Mouse (Mus musculus): ENCODE data around the gene Hoxa2.

The Hoxa2 gene

DNA sequence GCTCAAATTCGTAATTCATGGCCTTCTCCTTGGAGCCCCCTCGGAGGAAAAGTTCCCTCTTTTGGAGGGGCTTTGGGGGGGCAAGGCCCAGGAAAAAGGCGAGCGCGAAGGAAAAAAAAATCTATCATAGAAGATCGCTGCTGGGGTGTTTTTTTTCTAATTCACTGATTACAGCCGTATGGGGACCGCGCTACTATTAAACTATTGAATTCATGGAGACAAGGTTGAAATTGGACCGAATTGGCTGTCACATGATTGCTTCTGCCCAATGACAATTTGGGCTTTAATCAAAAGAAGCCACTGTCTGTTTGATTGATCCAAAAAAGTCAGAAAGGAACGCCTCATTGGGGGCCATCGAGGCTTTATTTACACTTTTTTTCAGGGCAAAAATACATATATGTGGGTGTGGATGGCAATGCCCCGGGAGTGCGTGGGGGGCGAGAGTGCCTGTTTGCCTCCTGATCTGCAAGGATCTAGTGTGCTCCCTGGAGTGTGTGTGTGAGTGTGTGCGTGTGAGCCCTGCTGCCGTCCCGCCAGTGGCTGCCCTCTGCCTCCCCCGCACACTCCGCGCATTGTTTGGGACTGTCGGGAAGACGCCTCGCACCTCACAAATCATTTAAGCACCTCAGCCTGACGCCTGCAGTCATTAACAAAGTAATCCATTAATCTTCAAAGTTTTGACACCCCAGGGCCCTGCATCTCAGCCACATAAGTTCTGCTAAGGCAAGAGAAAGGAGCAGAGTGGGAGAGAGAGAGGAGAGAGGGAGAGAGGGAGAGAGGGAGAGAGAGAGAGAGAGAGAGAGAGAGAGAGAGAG lies at the start of gene Hoxa2:
Gene Hoxa2 (minus strand): TSS at position 206 of the 815 bp plus-strand sequence.
- CTCF ChIA-PET: no interaction called here

DNA sequence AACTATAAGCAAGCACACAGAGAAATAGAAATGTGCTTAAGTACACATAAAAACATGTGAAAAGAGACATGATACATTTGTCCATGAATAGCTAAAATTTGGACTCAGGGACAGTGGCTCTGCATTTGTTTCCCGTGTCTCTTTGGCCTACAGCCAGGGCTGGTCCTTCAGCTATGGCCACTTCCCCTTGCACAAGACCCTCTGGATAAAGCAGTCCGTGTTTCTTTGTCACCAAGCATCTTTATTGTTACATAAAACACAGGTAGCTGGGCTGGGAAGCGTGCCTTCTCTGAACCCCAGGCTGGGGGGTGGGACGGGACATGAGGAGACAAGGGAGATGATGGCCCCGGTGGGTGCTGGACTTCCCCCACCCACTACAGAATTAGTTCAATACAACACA lies 49.6 kb upstream of the Hoxa2 start:
- CTCF ChIA-PET: interaction anchor here (0.6 to 0.7 kb wide), 2 partner anchors 386 to 1041 kb away, joined by 4 read pairs; no protein-coding TSS in a partner anchor

DNA sequence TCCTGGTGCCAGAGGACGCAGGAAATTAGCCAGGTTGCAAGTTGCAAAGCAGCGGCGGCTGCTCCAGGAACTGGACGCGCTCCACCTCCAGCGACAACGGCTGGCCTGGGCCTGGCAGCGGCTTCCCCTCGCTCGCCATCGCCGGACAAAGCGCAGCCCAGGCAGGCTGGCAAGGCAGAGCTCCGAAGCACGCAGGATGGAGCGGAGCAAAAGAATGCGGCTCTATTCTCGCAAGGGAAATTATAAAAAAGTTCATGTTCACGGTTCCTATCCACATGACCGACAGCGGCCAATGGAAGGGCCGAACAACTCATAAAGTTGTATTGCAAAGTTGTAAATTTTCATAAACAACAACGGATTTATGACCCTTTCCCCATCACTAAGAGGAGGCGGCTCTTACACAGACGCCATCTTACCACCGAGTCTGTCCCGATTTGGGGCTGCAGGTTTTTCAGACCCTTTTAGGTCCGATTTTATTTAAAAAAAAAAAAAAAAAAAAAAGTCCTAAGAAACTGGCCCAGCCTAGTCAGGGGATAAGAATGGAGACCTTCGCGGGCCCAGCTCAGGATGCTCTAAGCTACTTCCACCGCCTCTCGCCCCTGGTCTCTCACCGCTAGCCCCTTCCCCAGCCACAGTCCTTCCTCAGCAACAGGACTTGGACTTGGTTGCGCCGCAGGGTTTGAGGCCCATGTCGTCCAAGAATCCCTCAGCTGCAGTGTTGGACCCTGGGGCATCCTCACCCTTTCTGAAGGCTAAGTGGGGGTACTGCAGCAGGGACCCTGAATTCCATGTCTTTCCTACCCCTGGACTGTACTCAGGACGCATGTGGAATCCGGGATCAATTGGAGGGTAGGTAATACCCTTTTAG lies 48.7 kb upstream of the Hoxa2 start, which contains the start of the genes Hoxa3 and Gm28308:
Gene Hoxa3 (minus strand): TSS at position 218 of the 868 bp plus-strand sequence.
Gene Gm28308 (minus strand): TSS at position 221 of the 868 bp plus-strand sequence.
- CTCF ChIA-PET: interaction anchor here (0.6 to 0.7 kb wide), 2 partner anchors 499 to 1040 kb away, joined by 4 to 14 read pairs; no protein-coding TSS in a partner anchor

DNA sequence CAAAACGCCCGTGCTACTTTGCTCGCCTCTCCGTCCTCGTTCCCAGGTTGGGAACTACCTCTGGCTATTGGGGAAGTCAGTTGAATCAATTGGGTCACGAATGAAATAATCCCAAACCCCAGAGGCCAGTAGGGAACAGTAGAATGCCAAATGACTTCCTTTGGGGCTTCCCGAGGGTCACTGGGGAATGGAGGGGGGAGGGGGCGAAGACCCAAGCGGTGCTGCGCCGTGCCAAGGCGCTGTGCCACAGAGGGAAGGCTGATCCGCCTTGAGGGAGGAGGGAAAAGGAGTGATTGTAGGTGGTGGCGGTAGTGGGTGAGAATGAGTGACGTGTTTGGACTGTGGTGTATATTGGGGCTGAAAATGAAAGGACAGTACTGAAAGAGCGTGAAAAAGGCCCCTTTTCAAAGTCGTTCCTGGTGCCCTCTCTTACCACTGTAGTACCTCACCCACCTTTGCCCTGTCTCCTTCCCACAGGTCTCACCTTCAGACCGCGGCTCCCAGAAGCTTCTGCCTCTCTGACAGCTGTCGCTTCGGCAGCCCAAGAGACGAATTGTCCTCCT lies 48.0 kb upstream of the Hoxa2 start:
- CTCF ChIA-PET: interaction anchor here (1.5 kb wide), 1 partner anchor 28 kb away, joined by 4 read pairs; the partner anchor contains the start of gene Hoxa10

DNA sequence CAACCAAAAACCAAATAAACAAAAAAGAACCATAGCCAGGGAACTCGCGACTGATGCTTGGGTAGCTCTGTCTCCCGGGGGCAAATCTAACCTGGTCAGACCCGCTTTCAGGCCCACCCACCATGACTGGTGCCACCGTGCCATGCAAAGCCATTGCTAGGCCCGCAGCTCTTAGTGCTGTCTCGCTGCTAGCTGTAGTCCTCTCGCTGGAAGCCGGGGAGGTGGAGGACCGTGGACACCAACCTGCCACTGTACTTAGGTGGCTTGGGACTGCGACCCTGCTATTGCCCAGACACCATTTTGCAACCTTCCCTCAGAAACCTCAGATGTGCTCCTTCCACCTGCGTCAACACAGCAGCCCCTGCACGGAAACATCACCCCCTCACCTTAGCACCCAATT lies 47.3 kb upstream of the Hoxa2 start:
- CTCF ChIA-PET: interaction anchor here (0.8 to 1.5 kb wide), 2 partner anchors 9 to 29 kb away, joined by 3 to 4 read pairs; partner anchors contain the start of gene Hoxa10

DNA sequence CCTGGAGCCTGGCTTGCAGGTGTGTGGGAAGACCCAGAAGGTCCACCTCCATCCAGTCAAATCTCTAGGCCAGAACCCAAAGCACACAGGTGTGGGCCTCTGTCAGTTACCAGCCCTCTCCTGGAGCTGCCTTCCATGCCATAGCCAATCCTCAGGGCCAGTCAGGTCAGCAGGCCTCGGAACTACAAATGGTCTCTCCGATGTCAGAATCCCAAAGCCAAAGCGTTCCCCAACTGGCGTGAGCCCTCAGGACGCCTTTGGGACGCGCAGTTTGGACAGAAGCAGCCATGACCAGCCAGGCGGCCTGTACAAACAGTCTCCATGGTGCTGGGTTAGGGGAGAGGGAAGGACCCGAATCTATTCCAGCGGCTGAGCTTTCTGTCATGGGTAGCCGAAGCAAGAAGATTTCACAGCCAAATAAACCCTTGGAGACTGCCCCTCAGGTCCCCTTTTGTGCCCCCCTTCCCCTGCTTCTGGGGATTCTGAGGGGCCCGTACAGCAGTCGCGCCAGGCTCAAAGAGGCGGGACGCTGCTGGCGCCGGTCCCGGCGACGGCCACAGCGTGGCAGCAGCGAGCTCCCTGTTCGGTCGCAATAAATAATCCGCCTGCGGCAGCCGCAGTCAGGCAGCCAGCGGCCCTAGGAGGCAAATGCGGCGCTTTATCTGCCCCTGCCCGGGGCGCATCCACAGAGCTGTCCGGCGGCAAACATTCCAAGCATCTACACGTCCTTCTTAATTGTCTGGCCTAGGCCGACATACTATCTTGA lies 46.7 kb upstream of the Hoxa2 start:
- CTCF ChIA-PET: interaction anchor here (0.8 to 1.5 kb wide), 2 partner anchors 10 to 29 kb away, joined by 3 to 4 read pairs; partner anchors contain the start of gene Hoxa10

DNA sequence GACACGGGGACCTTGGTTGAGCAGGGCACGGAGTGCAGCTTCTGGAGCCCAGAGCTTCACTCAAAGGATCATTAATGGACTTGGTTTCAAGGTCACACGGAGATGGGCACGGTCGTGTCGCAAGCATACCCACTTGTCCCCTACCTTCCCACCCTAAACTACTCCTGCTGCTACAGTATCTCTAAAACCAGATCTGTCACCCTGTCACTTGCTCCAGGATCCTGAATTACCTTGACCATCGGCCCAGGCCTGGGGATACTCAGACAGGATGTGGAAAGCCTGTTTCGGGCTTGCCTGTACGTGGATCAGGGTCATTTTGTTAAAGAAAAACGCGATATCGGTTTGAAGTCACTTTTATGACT lies 45.0 kb upstream of the Hoxa2 start:
- CTCF ChIA-PET: interaction anchor here (1.0 kb wide), 1 partner anchor 12 kb away, joined by 4 read pairs; the partner anchor contains the start of gene Hoxa7

DNA sequence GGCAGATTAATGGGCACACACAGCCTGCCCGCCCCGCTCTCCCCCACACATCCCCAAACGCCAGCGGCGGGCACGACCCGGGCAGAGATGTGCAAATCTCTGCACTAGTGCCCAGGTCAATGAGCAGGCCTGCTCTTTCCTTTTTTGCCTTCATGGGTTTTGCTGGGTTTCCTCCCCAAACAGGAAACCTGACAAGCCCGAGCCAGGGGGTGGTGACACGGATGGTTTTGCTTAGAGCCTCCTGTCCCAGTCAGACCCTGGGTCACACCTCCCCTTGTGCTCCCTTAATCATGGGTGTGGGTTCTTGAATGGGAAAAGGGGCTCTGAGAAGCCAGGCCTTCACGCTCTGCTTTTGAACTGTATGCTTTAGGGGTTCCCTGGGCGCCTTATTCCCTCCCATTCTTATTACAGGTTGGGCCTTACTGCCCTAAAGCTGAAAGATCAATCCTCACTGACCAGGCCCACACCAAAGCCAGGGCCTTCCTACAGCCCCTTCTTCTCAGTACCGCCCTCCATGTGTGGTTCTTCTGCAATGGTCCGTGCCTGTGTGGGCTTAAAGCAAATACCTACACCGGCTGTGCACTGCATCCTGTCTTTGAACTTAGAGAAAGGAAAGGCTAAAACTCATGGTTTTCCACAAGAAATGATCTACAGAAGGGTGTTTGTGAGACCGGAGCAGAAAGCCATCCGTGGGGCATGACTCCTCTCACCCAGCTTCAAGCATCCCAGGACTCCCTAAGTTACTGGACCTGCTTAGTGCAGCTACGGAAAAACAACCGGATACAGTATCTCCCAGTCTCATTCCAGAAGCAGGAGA lies 44.4 kb upstream of the Hoxa2 start:
- CTCF ChIA-PET: no interaction called here

DNA sequence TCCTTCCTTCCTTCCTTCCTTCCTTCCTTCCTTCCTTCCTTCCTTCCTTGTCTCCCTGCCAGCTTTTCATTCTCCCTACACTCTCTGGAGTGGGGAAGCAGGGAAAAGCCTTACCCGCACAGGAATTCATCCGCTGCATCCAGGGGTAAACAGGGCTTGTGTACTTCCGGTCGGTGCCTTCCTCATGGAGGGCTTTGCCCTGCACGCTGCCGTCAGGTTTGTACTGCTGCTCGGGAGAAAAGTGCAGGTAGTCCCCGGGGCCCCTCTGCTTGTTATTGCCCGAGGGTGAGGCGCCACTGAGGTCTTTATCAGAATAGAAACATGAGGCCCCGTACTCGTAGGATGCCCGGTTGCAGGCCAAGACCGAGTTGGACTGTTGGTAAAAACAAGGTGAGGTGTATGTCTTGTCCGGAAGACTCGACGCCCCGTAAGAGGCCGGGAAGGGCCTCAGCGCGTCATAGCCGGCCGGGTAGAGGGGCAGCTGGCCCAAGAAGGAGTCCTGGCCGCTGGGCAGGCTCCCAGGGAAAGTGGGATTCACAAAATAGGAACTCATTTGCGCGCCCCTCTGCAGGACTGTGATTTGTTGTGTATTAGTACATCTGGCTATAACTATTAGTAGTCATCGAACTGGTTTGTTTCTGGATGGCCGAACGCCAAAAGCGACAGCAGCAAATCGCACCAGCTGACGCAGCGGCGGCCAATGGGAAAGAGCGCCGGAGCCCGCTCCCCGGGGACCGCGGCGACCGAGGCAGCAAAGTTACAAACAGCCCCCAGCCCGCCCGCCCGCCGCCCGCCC lies 43.6 kb upstream of the Hoxa2 start, which contains the start of gene Hoxa6:
Gene Hoxa6 (minus strand): TSS at position 651 of the 796 bp plus-strand sequence.
- CTCF ChIA-PET: no interaction called here

DNA sequence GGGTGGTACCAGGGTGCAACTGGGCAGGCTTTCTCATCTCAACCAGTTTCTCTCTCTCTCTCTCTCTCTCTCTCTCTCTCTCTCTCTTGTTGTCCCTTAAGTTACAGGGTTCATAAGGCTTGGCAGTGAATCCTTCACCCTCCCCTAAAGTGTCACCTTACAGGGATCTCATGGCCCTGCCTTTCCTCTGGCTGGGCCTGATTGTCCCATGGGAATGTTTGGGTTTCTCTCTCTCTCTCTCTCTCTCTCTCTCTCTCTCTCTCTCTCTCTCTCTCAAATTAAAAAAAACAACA lies 43.0 kb upstream of the Hoxa2 start:
- CTCF ChIA-PET: no interaction called here

DNA sequence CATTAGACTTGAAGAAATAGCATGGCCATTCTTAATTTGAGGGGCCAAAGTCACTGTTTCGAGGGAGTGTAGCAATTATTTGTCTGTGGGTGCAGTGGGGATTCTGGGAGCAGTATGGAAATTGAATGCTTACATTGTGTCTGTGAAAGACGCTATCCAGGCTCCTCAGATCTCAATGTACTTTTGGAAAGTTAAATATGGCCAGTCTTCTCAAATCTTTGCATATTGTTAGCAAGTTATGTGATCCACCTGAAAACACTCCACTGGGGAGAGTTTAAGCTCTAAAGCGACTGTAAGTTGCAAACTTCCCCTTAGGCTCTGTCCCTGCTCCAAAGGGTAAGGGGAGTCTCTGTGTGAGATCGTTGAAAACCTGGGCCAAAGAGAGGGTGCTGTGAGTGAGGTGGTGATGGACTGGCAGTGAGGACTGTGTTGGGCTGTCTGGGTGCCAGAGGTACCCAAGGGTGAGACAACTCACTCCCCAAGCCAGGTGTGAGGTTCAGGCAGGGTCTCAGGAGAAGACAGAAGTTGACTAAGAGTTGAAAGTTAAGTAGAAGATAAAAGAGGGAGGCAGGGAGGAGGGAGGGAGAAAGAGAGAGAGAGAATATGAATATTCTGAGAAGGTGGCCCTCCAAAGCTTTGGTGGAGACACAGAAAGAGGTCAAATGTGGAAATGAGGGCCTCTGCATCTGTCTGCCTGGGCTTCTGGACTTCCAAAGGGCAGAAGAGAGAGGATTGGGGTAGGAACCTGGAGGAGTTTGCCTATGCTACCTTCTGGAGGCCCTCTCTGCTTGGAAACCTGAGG lies 42.5 kb upstream of the Hoxa2 start:
- CTCF ChIA-PET: no interaction called here

DNA sequence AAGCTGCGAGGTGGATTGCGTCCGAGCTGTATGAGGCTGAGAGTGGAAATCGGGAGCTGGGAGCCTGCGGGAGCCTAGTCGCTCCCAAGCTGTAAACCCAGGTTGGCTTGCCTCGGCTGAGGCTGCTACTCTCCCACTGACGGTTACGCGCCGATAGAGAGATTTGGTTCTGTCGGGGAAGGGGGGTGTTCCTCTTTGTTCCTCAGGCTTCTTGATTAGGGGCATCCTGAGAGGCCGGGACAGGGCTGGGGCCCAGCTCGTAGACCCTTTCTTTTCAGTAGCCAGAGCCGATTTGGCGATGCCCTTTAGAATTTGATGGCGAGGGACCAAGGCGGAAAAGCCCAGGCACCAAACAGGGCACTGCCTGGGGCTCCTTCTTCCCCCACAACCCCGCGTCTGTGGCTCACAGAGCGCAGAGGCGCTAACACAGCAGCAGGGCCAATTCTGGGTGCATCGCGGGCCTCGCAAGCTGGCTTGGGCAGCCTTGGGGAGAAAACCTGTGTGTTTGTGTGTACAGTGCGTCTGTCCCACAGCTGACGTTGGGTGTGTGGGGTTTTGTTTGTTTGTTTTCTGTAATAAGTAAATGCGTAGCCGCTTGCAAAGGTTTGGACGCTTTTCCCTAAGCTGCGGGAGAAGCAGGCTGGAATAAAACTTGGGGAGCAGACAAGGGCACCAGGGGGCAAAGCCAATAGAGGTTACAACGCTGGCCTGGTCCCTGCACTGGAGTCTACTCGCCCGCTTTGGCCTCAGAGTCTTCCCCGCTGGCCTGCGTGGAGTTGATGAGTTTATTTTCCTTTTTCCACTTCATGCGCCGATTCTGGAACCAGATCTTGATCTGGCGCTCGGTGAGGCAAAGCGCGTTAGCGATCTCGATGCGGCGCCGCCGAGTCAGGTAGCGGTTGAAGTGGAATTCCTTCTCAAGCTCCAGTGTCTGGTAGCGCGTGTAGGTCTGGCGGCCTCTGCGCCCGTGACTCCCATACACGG lies 41.3 kb upstream of the Hoxa2 start:
- CTCF ChIA-PET: no interaction called here

DNA sequence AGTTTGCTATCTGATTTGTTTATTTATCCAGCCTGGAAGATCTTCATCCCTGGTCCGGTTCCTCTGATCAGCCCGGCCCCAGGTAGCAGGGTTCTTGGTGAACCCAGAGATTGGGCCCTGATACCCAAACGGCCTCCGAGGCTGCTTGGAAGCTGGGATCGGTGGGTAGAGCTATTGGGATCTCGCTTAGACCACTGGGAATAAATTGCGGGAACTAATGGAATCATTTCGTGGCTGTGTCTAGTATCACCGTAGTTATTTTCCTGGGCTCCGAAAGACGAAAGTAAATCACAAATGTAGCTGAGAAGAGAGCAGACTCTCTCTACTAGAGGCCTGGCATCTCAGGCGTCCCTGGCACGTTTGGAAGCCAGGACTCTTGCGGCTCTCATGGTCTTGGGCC lies 40.6 kb upstream of the Hoxa2 start:
- CTCF ChIA-PET: no interaction called here

DNA sequence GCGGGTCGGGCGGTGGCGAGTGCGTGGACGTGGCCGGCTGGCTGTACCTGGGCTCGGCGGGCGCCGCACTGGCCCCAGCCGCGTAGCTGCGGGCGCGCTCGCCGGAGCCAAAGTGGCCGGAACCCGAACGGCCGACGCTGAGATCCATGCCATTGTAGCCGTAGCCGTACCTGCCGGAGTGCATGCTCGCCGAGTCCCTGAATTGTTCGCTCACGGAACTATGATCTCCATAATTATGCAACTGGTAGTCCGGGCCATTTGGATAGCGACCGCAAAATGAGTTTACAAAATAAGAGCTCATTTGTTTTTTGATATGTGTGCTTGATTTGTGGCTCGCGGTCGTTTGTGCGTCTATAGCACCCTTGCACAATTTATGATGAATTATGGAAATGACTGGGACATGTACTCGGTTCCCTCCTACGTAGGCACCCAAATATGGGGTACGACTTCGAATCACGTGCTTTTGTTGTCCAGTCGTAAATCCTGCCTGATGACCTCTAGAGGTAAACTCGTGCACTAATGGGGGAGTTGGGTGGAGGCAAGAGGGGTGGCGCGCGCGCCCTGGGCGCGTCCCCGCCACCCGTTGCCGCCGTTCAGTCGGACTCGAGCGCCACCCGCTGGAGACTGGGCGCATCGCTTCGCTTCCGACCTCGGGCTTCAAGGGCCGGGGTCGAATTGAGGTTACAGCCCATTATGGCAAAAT lies 39.6 kb upstream of the Hoxa2 start, which contains the start of gene Hoxa5:
Gene Hoxa5 (minus strand): TSS at position 538 of the 703 bp plus-strand sequence.
- CTCF ChIA-PET: no interaction called here

DNA sequence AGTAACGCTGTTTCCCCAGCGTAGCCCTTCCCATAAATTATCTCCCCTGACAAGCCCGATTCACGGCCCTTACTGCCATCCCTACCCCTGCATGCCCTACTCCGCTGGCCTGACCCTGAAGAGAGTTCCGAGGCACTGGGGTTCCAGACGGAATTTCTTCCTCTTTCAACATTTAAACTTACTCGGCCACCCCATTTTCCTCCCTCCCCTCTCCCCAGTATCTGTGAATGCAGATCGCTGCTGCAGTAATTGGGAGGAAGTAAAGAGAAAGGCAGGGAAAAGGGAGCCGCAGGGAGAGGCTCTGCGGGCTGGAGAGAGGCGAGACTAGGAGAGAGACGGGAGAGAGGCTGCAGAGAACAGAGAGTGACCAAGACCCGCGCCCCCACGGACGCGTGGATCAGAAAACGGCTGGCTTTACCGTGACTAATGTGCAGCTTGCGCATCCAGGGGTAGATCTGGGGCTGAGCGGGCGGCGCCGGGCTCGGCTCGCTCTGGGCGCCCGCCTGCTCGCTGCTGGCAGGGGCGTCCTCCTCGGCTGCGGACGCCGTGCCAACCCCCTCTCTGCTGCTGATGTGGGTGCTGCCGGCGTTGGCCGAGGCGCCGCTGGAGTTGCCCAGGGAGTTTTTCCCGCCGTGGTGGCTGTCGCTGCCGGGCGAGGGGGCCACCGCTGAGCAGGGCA lies 38.9 kb upstream of the Hoxa2 start:
- CTCF ChIA-PET: no interaction called here

DNA sequence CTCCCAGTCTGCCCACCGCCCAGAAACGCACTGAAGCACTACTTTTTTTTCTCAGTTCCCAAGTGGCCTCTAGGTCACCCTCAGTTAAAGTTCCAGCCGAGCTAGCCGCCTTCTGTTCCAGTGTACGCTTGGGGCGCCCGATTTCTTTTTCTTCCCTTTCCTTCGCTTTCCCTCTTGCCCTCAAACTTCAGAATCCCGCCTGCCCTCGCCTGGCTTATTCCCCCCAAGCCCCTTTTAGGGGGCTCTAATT lies 38.4 kb upstream of the Hoxa2 start:
- CTCF ChIA-PET: interaction anchor here (0.9 kb wide), 1 partner anchor 21 kb away, joined by 4 read pairs; no protein-coding TSS in a partner anchor
